Mouse (Mus musculus) kidney, postnatal 4 days (tissue): ENCODE results near the gene Gm10775.

Source experiments
- DNase-seq, 2 experiments: peaks; one replicate each; pipeline ENCODE4 v3.0.0; 2021; ENCODE audit warnings: mixed read lengths in 2 of 2

The Gm10775 gene

DNA sequence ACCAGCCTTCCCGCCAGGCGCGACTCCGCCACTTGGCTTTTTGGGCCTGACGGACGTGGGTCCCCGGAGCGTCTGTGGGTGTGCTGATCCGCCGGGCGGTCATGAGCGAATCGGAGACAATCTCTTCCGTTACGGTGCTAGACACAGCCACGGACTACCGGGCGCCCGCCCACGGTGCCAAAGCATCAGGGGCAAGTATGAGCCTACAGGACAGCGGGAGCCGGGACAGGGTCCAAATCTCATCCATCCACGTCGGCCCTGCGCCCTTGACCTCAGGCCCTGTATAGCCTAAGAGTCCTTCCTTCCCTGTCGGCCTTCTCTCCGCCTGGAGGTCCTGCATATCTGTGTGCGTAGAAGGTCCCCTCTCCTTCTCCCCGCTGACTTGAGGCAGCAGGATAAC lies at the start of gene Gm10775:
TSS of gene Gm10775 (plus strand) at position 301 of the 400 bp plus-strand sequence.
- DNase-seq, result no peak

DNA sequence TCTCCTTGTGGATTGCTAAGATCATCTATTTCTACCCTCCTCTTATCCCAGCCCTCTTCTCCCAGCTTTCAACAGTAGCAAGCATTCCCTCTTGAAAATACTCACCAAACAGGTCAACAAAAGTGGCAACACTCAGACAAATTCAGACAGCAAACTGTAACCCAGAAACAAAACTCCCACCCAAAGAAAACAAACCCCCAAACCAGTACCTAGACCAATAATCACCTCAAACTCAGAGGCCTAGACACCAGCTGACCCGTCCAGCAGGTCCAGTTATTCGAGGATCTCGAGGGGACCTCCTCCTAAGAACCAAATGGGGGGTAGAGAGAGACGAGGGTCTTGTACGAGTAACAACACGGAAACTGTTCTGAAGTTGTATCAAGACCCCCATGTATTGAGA lies 33.4 kb upstream of the Gm10775 start:
- DNase-seq, result no peak

DNA sequence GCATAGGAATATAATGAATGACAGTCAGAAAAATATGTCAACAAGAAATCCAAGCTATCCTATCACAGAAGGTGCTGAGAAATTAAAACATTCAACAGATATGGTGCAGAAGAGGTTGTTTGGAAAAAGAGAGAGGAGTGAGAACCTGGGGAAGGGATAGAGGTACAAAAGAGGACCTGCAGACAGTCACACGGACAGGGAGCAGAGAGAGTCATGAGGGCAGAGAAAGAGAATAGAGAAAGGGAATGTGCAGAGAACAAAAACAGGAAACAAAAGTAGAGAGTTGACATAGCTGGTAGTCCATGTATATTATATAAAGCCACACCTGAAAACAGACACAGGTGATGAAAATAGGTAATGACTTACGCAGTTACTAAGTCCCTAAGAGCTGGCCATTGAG lies 32.7 kb upstream of the Gm10775 start:
- DNase-seq, result no peak

DNA sequence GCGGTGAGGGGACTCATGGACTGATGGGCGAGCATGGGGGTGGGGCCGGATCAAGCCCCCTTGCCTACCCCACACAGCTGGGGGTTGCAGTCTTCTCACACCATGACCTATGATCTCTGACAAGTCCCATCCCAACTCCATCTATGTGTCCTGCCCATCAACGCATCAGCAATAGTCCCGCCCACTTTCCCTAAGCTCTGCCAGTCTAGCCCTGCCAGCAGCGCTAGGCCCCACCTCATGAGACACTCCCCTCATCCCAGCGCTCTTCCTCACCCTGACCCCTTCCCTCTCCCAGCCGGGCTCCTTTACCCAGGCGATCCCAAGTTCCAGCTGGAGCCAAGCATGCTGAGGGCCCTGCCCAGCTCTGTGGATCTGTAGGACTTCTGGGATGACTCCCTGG lies 22.1 kb upstream of the Gm10775 start:
- DNase-seq, result no peak

DNA sequence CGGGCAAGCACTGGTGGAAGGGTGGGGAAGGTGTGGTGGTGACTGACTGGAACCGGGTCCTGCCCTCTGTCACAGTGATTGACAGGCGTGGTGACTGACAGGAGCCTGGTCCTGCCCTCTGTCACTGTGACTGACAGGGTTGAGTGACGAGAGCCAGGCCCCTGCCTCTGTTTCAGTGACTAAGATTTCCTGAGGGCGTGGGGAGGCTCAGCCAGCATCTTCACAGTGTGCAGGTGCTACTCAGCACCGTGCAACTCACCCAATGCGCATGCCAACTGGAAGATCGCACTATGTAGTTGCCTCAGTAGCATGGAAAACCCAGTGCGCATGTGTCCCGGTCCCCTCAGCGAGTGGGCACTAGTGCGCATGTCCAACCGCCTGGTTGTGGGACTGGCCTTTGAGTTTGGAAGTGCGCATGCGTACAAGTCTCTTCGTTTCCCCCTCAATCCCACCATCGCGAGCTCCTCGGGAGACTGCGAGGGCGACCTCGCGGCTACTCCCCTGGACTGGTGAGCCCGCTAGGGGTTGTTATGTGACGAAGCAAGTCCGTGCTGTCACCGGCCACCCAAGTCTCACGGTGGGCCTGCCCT lies 18.7 kb upstream of the Gm10775 start:
- peak; percentile 97 to 98 for DNase-seq

DNA sequence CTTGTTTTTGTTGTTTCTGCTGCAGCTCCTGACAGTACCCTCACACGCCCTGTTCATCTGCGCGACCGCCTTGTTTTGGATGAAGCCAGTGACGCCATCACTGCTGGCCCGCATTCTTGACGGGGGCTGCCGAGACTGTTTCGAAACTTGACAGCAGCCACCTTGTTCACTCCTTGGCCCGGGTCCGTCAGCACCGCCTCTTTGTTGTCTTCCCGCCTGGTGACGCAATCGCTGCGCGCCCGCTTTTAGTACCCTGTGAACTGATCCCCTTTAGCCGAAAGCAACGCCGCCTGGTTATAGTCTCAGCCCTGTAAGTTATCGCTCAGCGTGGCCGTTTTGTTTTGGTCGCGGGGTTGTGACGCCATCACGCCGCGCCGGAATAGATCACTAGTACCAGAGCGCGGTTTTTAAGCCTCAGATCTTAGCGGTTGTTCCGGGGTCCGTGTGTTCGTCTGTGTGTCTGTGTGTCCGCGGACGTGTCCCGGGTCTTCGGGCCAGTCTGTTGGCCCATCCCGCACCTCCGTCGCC lies 18.2 kb upstream of the Gm10775 start:
- peak; percentile 99 for DNase-seq

DNA sequence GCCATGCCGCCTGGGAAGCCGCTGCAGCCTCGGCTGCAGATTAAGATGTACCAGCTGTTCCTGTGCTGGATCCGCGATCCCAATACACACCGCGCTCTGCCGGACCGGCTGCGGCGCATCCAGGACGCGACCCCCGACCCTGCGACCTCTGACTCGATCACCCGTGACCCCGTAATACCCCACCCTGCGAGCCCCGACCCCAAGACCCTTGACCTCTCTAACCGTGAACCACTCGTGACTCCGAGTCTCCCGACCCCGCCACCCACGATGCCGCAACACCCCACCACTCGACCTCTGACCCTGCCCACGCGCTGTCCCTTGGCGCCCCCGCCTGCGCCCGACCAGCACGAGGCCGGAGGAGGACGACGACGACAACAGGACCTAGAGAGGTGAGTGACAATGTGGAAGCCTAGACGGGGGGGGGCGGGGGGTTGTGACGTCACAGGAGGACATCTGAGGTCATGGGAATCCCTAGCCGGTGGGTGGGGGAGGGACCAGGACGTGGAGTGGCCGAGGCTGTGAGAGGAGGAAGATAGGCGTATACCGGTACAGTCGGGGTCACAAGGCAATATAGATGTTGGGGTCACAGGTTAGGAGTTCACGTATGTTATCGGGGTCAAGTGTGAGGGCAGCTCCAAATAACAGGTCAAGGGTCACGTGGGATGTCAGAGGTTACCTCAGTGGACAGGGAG lies 17.6 kb upstream of the Gm10775 start:
- DNase-seq, result no peak

DNA sequence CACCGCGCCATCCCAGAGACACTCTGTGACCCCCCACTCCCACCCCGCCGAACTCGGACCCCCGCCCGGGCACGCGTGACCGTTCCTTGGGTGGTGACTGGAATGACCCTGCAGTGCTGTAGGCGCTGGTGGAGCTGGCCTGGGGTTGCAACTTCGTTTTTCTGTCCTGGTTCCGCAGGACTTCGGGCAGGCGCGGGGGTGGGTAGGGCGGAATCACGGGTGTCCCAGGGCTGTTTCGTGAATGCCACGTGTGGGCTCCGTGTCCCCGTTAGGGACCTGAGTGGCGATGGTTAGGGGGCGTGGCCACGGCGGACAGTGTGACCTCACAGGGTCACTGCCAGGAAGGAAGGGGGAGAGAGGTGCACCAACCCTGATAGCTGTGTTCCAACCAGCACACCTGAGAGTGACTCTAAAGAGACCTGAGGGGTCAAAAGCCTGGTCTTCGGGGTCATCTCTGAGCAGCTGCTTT lies 17.0 kb upstream of the Gm10775 start:
- peak in 1 of 2 experiments; percentile 8 for DNase-seq

DNA sequence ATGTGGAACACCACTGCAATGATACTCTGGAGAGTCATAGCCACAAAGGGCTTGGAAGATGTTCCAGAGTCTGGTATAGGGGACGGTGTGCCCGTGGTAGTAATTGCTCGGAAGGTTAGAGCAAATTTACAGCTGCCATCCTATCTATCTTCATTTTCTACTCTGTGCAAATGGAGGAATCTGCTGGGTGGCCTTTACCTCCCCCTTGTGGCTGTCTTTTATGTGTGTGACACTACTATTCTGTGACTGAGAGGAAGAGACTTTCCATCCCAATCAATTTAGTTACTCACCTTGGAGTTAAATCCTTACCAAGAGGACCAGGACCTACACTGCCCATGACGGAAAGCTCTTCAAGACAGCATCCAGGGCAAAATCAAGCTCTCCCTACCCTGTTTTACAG lies 16.1 kb upstream of the Gm10775 start:
- no peak for DNase-seq

DNA sequence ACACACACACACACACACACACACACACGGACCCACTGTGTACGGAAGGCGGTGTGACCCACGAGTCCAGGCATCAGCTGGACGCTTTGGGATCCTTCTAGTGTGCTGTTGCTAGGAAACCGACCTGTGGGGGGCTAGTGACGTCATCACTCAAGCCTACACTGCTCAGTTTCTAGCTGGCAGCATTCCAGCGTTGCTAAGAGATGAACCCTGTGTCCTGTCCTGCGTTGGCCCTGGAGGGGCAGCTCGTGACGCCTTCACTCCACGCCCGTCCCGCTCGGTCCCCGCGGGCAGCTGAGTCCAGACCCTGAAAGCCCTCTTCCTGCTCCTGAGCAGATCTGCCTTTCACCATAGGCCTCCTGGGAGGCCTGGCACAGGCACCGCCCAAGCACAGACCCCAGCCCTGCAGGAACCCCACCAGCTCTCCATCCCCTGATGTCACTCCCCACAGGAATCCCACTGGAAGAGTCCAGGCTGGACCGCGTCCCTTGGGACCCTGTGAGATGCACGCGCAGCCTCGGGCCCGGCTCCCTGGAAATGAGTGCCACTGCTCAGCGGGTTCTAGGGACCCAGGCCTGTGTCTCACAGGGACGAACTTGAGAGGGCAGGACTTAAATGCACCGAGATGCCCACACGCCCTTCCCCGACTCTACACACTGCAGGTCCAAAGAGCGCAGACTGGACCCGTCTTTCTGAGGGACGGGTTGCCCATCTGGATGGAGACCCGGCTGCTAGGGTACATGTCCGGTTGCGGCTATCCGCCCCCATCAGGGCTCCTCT lies 974 bp upstream of the Gm10775 start:
- DNase-seq, result peak; percentile 16 to 53

DNA sequence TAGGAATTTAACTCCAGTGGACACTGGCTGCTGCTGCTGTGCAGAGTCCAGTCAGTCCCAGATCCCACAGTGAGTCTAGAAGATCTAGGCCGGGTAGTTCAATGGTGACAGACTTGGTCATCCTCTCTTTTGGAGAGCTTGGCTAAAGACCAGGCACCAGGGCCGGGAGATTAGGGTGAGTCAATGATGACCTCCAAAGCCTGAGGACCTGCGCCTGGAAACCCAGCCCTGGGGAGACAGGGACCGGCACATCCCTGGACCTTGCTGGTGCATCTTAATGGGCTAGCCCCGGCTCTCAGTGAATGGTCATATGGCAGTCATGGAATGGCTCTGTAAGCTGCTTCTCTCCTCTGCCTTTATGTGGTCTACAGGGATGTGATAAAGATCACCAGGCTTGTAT lies 2.7 kb downstream of the Gm10775 start:
- no peak for DNase-seq

DNA sequence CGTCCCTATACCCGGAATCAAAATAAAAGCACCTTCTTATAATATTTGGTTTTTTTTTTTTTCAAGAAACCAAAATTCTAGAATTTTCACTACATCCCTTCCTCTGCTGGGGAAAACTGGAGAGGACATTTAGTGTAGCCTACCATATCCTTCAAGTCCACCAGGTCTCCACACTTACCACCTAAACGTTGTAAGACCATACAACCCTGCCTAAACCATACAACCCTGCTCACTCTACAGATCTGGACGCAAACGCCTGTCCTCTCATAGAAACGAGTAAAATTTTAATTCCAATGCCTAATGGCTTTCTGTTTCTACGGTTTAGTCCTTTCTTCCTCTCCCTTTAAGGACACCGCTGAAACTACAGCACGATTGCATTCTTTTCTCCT lies 18.6 kb downstream of the Gm10775 start:
- no peak for DNase-seq

DNA sequence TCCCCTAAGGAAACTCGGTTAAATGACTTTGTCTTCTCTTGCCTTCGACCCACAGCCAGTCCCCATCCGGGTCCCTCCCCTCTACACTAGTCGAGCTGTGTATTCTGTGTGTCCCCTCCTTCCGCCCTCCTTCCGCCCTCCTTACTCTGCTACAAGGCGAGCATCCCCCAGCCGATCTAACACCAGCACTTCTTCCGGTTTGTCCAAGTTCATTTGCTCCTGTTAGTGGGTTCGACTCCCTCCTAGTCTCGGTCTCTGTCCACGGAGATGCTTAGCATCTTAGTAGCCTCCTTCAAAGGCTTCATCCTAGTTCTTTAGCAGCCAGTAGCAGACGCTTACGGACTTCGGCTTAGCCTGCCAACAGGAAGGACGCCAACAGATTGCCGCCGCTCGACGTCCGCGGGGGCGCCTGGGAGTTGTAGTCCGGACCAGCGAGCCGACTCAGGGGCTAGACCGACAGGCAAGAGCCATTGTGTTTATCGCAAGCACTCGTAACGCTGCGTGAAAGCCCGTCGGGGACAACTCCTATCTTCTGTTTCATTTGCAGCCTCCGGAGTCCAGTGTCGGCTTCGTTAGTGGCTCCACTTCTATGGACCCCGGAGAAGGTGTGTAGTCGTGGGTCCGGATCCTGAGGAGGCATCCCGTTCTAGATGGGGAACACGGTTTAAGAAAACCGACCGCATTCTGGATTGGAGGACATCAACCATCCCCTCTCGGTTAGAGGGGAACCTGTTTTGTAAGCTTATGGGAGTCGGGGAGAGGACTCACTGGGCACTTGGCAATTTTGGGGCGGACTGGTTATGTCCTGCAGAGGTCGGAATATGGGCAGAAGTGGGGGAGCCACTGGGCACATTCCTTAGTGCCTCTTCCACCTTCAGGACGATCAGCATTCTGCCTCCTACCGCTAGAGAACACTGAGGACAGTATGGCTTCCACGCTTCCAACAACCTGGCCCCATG lies 19.3 kb downstream of the Gm10775 start, which contains the start of gene Zfp369:
TSS of gene Zfp369 (plus strand) at position 432 of the 959 bp plus-strand sequence.
- peak; percentile 95 to 97 for DNase-seq

DNA sequence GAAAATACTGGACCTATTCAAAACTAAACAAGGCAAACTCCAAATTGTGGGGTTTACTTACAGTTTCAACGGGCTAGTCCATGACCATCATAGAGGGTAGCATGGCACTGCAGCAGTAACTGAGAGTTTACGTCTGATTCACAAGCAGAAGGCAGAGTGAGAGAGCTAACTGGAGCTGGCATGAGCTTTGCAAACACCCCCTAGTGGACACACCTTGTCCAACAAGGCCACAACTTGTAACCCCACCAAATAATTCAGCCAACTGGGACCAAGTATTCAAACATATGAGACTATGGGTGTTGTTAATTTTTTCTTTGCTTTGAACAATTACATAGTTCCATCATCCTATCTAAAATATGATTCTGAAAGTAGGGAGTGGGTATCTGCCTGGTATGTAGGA lies 27.4 kb downstream of the Gm10775 start:
- no peak for DNase-seq

DNA sequence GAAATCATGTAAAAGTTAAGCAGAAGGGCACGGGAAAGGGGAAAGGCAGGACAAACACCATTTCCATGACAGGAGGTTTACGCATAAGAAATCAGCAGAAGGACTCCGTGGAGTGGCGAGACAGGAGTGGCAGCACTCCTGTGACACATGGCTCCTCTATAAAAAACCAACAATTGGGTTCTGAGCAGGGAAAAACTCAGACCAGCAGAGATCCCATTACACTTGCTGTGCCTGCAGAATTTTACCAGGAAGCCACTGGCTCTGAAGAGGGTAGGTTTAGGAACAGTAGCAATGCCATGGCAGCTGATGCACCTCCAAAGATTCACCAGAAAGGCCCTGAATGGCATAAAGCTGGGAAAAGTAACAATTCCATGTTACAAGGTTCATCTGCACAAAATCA lies 37.0 kb downstream of the Gm10775 start:
- no peak for DNase-seq
